Mouse (Mus musculus) midbrain, embryonic 15.5 days (tissue): ENCODE measurements around the gene Pbrm1. TPM values are rescaled to one million over a fixed set of nuclear protein-coding genes. Genes with fewer than 3 reads are reported as not detected.

Experiments
- ATAC-seq: fragments of 200-750 bp; cut with Nextera tagmentation; replicated peaks from 2 replicates; pipeline ENCODE4 v1.8.0; 2017; ENCODE audit warnings: moderate TSS enrichment
- H3K27ac ChIP-seq: fragments of 300-500 bp; sonication (generic); 2 replicates; pipeline ENCODE4 v1.5.1; 2015; ENCODE audit warnings: mild to moderate bottlenecking, inconsistent platforms
- H3K27me3 ChIP-seq: fragments of 300-500 bp; sonication (generic); replicated peaks from 2 replicates; pipeline ENCODE4 v1.6.1; 2015; ENCODE audit warnings: inconsistent platforms
- H3K36me3 ChIP-seq: fragments of 300-500 bp; sonication (generic); replicated peaks from 2 replicates; pipeline ENCODE4 v1.6.1; 2015; ENCODE audit warnings: inconsistent platforms
- H3K4me1 ChIP-seq: fragments of 300-500 bp; sonication (generic); 2 replicates; pipeline ENCODE4 v1.6.1; 2015; ENCODE audit warnings: inconsistent platforms
- H3K4me2 ChIP-seq: fragments of 300-500 bp; sonication (generic); 2 replicates; pipeline ENCODE4 v1.6.1; 2015; ENCODE audit warnings: inconsistent platforms, mild to moderate bottlenecking, moderate library complexity
- H3K4me3 ChIP-seq: fragments of 300-500 bp; sonication (generic); 2 replicates; pipeline ENCODE4 v1.5.1; 2015; ENCODE audit warnings: mild to moderate bottlenecking, inconsistent platforms
- H3K9ac ChIP-seq: fragments of 300-500 bp; sonication (generic); 2 replicates; pipeline ENCODE4 v1.6.1; 2015; ENCODE audit warnings: mild to moderate bottlenecking, inconsistent platforms
- H3K9me3 ChIP-seq: fragments of 300-500 bp; sonication (generic); 2 replicates; pipeline ENCODE4 v1.6.1; 2016; ENCODE audit warnings: inconsistent platforms
- WGBS: fragments of 180-500 bp; shearing (Covaris S2); methylation state at CpG from one replicate; pipeline ENCODE4 v1.1.7; 2015; ENCODE audit warnings: mixed read lengths; 5-methylcytosine and 5-hydroxymethylcytosine counted together
- polyA plus RNA-seq: library from polyadenylated mRNA; unstranded; fragments of >200 nt; fragmentation: Nextera tagmentation; extraction: Ambion mirVana; gene quantifications from 2 replicates; pipeline ENCODE4 v1.2.1, GENCODE M21; 2015

Pbrm1 gene
- polyA plus RNA-seq, 1 experiment from 2014 or later: 142 TPM

GRCm38 (mm10) chr14:31137281-31137595, 118.3 kb downstream of the Pbrm1 start:
- H3K9me3 ChIP-seq: no peaks in the 10 kb centered on the region
- H3K4me3 ChIP-seq: no peak overlapping the region
- H3K4me2 ChIP-seq: no peak overlapping the region
- H3K9ac ChIP-seq: no peak overlapping the region
- H3K27ac ChIP-seq: no peak overlapping the region
- H3K27me3 ChIP-seq: no peaks in the 10 kb centered on the region
- peaks cover 8% of the 10 kb centered on the region; the same call in 1 of the 2 replicates for H3K36me3 ChIP-seq
- peaks cover 23% of the 10 kb centered on the region for H3K4me1 ChIP-seq
- 88% methylated on average over 10 of the region's 10 CpGs for WGBS
- no peak for ATAC-seq

GRCm38 (mm10) chr14:31137791-31138190, 118.9 kb downstream of the Pbrm1 start:
- Histone ChIP-seq H3K9ac (no peak overlapping the region), H3K27ac (no peak overlapping the region), H3K27me3 (no peaks in the 10 kb centered on the region), H3K4me3 (no peak overlapping the region), H3K9me3 (no peaks in the 10 kb centered on the region), H3K4me2 (no peak overlapping the region), H3K4me1 (peaks cover 18% of the 10 kb centered on the region), H3K36me3 (peaks cover 8% of the 10 kb centered on the region; the same call in 1 of the 2 replicates)
- 79% methylated on average over 11 of the region's 11 CpGs for WGBS
- ATAC-seq: no peak

DNA sequence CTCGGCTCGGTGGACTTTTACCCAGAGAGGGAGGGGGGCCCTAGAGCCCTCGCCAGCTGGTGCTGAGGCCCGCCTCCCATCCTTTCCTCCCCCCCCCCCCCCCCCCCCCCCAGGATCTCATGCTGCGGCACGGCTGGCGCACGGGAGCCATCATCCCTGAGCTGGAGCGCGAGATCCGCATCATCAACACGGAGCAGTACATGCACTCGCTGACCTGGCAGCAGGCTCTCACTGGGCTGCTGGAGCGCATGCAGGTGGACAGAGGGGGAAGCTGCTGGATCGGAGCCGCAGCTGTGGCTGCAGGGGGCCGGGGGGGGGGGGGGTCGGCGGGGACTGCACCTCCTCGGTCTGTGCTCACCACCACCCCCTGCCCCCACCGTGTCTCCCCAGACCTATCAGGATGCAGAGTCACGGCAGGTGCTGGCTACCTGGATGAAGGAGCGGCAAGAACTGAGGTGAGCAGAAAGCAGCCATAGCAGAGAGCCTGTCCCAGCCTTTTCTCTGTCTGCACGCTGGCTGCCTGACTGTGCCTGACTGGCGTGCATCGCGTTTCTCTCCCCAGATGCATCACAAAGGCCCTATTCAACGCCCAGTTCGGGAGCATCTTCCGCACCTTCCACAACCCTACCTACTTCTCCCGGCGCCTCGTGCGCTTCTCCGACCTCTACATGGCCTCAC, 119.4 kb downstream of the Pbrm1 start:
- H3K27me3 ChIP-seq: no peaks in the 10 kb centered on the region
- H3K9ac ChIP-seq: no peak overlapping the region
- no peaks in the 10 kb centered on the region for H3K9me3 ChIP-seq
- no peak for ATAC-seq
- peaks cover 12% of the 10 kb centered on the region for H3K4me1 ChIP-seq
- H3K4me2 ChIP-seq: no peak overlapping the region
- H3K36me3 ChIP-seq: peaks cover 8% of the 10 kb centered on the region; the same call in 1 of the 2 replicates
- no peak overlapping the region for H3K27ac ChIP-seq
- H3K4me3 ChIP-seq: no peak overlapping the region
- WGBS: 87% methylated on average over 30 of the region's 35 CpGs

DNA sequence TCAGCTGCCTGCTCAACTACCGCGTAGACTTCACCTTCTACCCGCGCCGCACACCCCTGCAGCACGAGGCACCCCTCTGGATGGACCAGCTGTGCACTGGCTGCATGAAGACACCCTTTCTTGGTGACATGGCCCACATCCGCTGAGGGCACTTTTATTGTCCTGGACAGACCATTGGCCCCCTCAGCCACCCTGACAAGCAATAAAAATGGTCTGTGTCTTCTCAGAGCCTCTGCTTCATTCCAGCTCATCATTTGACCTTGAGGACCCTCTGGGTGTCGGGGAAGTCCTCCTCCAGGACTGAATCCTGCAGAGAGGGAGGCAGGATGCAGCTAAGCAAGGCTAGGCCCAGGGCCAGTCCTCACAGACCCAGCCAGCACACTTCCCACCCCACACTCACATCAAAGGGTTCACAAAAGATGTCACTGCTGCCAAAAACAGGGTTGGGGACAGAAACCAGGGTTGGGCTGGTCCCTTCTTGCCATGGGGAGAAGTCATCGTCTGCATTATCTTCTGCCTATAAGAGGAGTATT, 120.0 kb downstream of the Pbrm1 start:
- no peak overlapping the region for H3K4me2 ChIP-seq
- H3K9ac ChIP-seq: no peak overlapping the region
- ATAC-seq: no peak
- H3K9me3 ChIP-seq: no peaks in the 10 kb centered on the region
- H3K4me3 ChIP-seq: no peak overlapping the region
- H3K36me3 ChIP-seq: peaks cover 8% of the 10 kb centered on the region; the same call in 1 of the 2 replicates
- H3K27me3 ChIP-seq: no peaks in the 10 kb centered on the region
- H3K4me1 ChIP-seq: peaks cover 6% of the 10 kb centered on the region; the same call in 1 of the 2 replicates
- WGBS: 91% methylated on average over 9 of the region's 9 CpGs
- no peak overlapping the region for H3K27ac ChIP-seq

GRCm38 (mm10) chr14:31139666-31140065, 120.7 kb downstream of the Pbrm1 start:
- Histone ChIP-seq H3K4me1 (no peaks in the 10 kb centered on the region), H3K27ac (no peak overlapping the region), H3K9ac (no peak overlapping the region), H3K4me3 (no peak overlapping the region), H3K9me3 (no peaks in the 10 kb centered on the region), H3K4me2 (no peak overlapping the region), H3K27me3 (no peaks in the 10 kb centered on the region), H3K36me3 (peaks cover 8% of the 10 kb centered on the region; the same call in 1 of the 2 replicates)
- WGBS: 93% methylated on average over 12 of the region's 12 CpGs
- ATAC-seq: no peak

DNA sequence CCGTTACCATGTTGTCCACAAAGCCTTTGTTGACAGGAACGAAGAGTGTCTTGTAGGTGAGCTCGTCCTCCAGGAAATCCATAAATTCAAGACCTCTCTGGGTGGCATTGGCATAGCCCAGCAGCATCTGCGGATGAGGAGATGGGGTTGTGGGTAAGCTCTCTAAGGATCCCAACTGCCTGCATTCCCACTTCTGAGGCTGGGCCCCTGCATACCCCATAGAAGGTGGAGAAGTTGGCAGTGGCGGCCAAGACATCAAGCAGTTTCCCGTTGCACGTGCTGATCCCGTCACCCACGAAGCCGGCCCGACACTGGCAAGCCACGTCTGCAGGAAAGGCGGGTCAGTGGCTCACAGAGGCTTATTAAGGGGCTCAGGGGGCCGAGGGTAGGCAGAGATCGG, 121.2 kb downstream of the Pbrm1 start:
- no peak overlapping the region for H3K4me2 ChIP-seq
- H3K4me3 ChIP-seq: no peak overlapping the region
- no peak overlapping the region for H3K9ac ChIP-seq
- H3K27me3 ChIP-seq: no peaks in the 10 kb centered on the region
- 90% methylated on average over 15 of the region's 15 CpGs for WGBS
- no peaks in the 10 kb centered on the region for H3K9me3 ChIP-seq
- peaks cover 8% of the 10 kb centered on the region; the same call in 1 of the 2 replicates for H3K36me3 ChIP-seq
- no peak for ATAC-seq
- H3K27ac ChIP-seq: no peak overlapping the region
- H3K4me1 ChIP-seq: no peaks in the 10 kb centered on the region

- 92% methylated on average over 14 of the region's 14 CpGs for WGBS
- no peak overlapping the region for H3K4me2 ChIP-seq
- H3K4me1 ChIP-seq: no peaks in the 10 kb centered on the region
- H3K36me3 ChIP-seq: peaks cover 8% of the 10 kb centered on the region; the same call in 1 of the 2 replicates
- H3K27ac ChIP-seq: no peak overlapping the region
- H3K27me3 ChIP-seq: no peaks in the 10 kb centered on the region
- H3K9ac ChIP-seq: no peak overlapping the region
- no peak for ATAC-seq
- H3K9me3 ChIP-seq: no peaks in the 10 kb centered on the region
- no peak overlapping the region for H3K4me3 ChIP-seq
Observed at GRCm38 (mm10) chr14:31141011-31141410, 122.1 kb downstream of the Pbrm1 start.

DNA sequence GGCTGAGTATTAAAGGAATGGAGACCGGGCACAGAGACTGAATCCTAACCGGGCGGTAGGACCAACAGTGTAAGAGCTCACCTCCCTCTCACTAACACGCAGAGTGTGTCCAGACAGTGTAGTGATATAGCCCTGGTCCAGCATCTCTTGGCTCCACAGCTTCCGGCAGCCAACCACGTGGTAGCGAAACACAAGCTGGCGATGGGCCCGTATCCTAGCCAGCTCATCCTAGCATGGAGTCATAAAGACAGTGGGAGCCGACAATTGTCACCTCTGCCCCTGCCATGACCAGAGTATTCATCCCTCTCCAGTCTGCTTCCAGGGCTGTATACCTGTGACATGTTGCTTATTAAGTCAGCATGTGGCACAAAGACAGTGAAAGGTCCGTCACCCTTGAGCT, 126.8 kb downstream of the Pbrm1 start:
- Histone ChIP-seq H3K27me3 (no peaks in the 10 kb centered on the region), H3K4me3 (no peak overlapping the region), H3K9me3 (no peaks in the 10 kb centered on the region), H3K27ac (no peak overlapping the region), H3K4me2 (no peak overlapping the region), H3K4me1 (no peaks in the 10 kb centered on the region), H3K9ac (no peak overlapping the region), H3K36me3 (no peaks in the 10 kb centered on the region)
- WGBS: 92% methylated on average over 11 of the region's 11 CpGs
- no peak for ATAC-seq

DNA sequence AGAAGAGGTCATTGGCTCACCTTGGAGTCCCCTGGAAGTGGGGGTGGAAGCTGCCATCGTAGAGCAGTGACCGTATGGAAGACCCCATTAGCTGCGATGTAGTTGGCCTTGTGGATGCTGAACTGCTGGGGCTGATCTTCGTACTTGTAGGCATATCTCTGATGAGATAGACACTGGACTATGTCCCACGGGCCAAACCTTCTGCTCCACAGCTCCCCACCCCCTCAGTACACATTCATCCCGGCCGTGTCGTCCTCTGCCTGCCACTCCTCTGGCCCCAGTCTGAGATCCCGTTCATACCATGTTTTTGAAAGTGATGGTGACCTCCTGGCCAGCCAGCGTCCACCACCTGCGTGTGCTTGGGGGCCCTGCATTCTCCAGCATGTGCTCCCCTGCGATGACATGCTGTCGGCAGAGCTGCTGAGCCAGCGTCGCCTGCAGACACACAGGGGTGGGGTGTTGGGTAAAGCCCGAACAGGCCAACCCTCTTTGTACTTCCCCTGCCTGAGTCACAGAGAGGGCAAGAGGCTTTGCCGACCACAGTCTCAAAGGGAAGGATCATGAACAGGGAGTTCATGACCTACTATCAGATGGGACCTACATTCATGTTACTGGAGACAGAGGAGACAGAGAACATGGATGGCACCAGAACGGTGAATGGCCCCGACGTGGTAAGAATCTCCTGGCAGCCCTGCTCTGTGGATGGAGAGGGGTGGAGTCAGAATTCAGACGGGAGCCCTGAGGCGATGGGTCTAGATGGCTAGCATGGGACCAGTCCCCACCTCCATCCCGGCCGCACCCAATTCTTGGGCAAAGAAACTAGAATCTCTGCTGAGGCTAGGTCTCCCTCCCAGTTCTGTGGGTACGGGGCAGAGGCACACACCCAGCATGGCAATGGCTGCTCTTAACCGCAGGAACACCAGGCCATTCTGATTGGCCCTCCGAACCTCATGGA, 141.5 kb downstream of the Pbrm1 start:
- 79% methylated on average over 27 of the region's 27 CpGs for WGBS
- Histone ChIP-seq H3K36me3 (no peaks in the 10 kb centered on the region), H3K4me3 (no peak overlapping the region), H3K27ac (no peak overlapping the region), H3K4me1 (no peaks in the 10 kb centered on the region), H3K9me3 (no peaks in the 10 kb centered on the region), H3K9ac (no peak overlapping the region), H3K4me2 (no peak overlapping the region), H3K27me3 (no peaks in the 10 kb centered on the region)
- no peak for ATAC-seq

GRCm38 (mm10) chr14:31161191-31161590, 142.3 kb downstream of the Pbrm1 start:
- Histone ChIP-seq H3K4me2 (no peak overlapping the region), H3K27ac (no peak overlapping the region), H3K36me3 (no peaks in the 10 kb centered on the region), H3K9me3 (no peaks in the 10 kb centered on the region), H3K27me3 (no peaks in the 10 kb centered on the region), H3K9ac (no peak overlapping the region), H3K4me3 (no peak overlapping the region), H3K4me1 (no peaks in the 10 kb centered on the region)
- ATAC-seq: no peak
- 90% methylated on average over 7 of the region's 7 CpGs for WGBS

- 60% methylated on average over 10 of the region's 10 CpGs for WGBS
- Histone ChIP-seq H3K27ac (no peak overlapping the region), H3K4me2 (no peak overlapping the region), H3K4me3 (no peak overlapping the region), H3K9me3 (no peaks in the 10 kb centered on the region), H3K4me1 (no peaks in the 10 kb centered on the region), H3K27me3 (no peaks in the 10 kb centered on the region), H3K9ac (no peak overlapping the region), H3K36me3 (no peaks in the 10 kb centered on the region)
- no peak for ATAC-seq
Observed at GRCm38 (mm10) chr14:31161638-31162037, 142.7 kb downstream of the Pbrm1 start.

DNA sequence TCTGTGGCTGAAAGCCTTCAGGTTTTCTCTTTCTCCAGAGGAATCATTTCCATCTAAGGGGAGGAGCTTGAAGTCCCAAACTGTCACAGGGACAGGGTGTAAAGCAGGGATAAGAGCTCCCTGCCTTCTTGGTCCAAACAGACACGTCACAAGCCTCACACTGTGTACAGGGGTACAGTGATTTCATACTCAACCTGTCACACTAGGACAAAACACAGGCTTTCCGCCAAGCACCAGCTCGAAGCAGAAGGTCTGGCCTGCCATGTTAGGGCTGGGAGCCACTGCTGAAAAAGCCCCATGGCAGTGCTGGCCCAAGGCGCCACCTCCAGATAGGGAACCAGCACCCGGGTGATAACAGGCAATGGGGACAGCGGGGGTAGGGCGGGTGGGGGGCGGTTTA, 145.1 kb downstream of the Pbrm1 start:
- no peaks in the 10 kb centered on the region for H3K27me3 ChIP-seq
- no peak overlapping the region for H3K27ac ChIP-seq
- no peak overlapping the region for H3K4me2 ChIP-seq
- H3K4me1 ChIP-seq: no peaks in the 10 kb centered on the region
- no peak for ATAC-seq
- no peak overlapping the region for H3K9ac ChIP-seq
- 83% methylated on average over 8 of the region's 8 CpGs for WGBS
- no peak overlapping the region for H3K4me3 ChIP-seq
- H3K36me3 ChIP-seq: no peaks in the 10 kb centered on the region
- no peaks in the 10 kb centered on the region for H3K9me3 ChIP-seq
